Mouse (Mus musculus) stomach, postnatal 0 days (tissue): ENCODE measurements around the gene Gm43552. TPM values are rescaled to one million over a fixed set of nuclear protein-coding genes. Genes with fewer than 3 reads are reported as not detected.
"Not testable (repeated sequence)": the region's sequence is repeated elsewhere in the genome, so short reads cannot be mapped to it uniquely, and the experiment has no call there.

Experiments
- ATAC-seq: fragments of 200-750 bp; cut with Nextera tagmentation; 2 replicates; pipeline ENCODE4 v1.8.0; 2017; ENCODE audit not compliant: low FRiP score, low TSS enrichment
- DNase-seq: peaks from one replicate; pipeline ENCODE4 v3.0.0-alpha.2; 2016; ENCODE audit warnings: low spot score
- H3K27ac ChIP-seq: fragments of 300-500 bp; sonication (generic); replicated peaks from 2 replicates; pipeline ENCODE4 v1.5.1; 2014; ENCODE audit warnings: mild to moderate bottlenecking, control low read depth
- H3K27me3 ChIP-seq: fragments of 300-500 bp; sonication (generic); 2 replicates; pipeline ENCODE4 v1.6.1; 2014; ENCODE audit warnings: low read length; ENCODE audit not compliant: control insufficient read depth, insufficient read depth
- H3K36me3 ChIP-seq: fragments of 300-500 bp; sonication (generic); 2 replicates; pipeline ENCODE4 v1.6.1; 2014; ENCODE audit warnings: low read length, mixed read lengths; ENCODE audit not compliant: control insufficient read depth, insufficient read depth
- H3K4me1 ChIP-seq: fragments of 300-500 bp; sonication (generic); replicated peaks from 2 replicates; pipeline ENCODE4 v1.6.1; 2014; ENCODE audit warnings: antibody characterized with exemption; ENCODE audit not compliant: control insufficient read depth, insufficient read depth
- H3K4me2 ChIP-seq: fragments of 300-500 bp; sonication (generic); replicated peaks from 2 replicates; pipeline ENCODE4 v1.6.1; 2014; ENCODE audit warnings: low read depth, mild to moderate bottlenecking, control low read depth, moderate library complexity
- H3K4me3 ChIP-seq: fragments of 300-500 bp; sonication (generic); 2 replicates; pipeline ENCODE4 v1.5.1; 2014; ENCODE audit warnings: low read depth, low read length, control low read depth
- H3K9ac ChIP-seq: fragments of 300-500 bp; sonication (generic); 2 replicates; pipeline ENCODE4 v1.6.1; 2014; ENCODE audit warnings: mild to moderate bottlenecking, low read length, control low read depth, mixed read lengths
- H3K9me3 ChIP-seq: fragments of 300-500 bp; sonication (generic); 2 replicates; pipeline ENCODE4 v1.6.1; 2016; ENCODE audit warnings: low read length; ENCODE audit not compliant: control insufficient read depth
- CTCF ChIP-seq: IDR thresholded peaks from 2 replicates; pipeline ENCODE4 v1.5.1; 2016; ENCODE audit warnings: antibody characterized with exemption, low read depth, mild to moderate bottlenecking, moderate library complexity
- EP300 ChIP-seq: optimal IDR thresholded peaks from 2 replicates; pipeline ENCODE3; 2016; ENCODE audit warnings: antibody characterized with exemption
- whole genome bisulfite sequencing: fragments of 180-500 bp; shearing (Covaris S2); extraction: QIAGEN DNeasy Blood & Tissue Kit; methylation state at CpG from one replicate; pipeline ENCODE4 v1.1.7; 2014; 5-methylcytosine and 5-hydroxymethylcytosine counted together
- polyA plus RNA-seq: library from polyadenylated mRNA; unstranded; fragments of >200 nt; fragmentation: Nextera tagmentation; extraction: Ambion mirVana; gene quantifications from 2 replicates; pipeline ENCODE4 v1.2.1, GENCODE M21; 2015

Gm43552 gene
- polyA plus RNA-seq, 1 experiment from 2014 or later = not detected

DNA sequence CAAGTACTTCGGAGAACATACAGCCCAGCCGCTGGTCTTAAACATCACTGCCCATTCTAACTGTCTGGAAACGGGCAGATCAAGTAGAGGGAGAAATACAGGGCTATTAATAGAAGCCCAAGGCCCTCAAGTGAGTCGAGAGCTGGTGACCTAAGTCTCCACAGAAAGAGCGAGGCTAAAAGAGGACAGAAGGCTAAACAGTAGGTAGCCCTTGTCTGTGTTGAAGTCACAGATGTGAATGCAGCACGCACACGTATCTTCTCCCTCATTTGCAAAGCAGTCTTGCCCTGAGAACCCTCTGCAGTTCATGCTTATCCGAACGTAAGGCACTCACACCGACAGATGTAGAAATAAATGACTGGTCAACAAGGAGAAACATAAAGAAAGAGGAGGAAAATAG, 5.3 kb downstream of the Gm43552 start:
- no peak for ATAC-seq
- Histone ChIP-seq H3K4me2 (no peak overlapping the region), H3K27ac (no peak overlapping the region), H3K36me3 (no peaks in the 10 kb centered on the region), H3K27me3 (no peaks in the 10 kb centered on the region), H3K4me1 (peaks cover 3% of the 10 kb centered on the region; the same call in 1 of the 2 replicates), H3K4me3 (no peak overlapping the region), H3K9me3 (no peaks in the 10 kb centered on the region), H3K9ac (no peak overlapping the region)
- DNase-seq = no peak
- TF ChIP-seq EP300 (no peak), CTCF (no peak)
- 79% methylated on average over 10 of the region's 10 CpGs for WGBS

DNA sequence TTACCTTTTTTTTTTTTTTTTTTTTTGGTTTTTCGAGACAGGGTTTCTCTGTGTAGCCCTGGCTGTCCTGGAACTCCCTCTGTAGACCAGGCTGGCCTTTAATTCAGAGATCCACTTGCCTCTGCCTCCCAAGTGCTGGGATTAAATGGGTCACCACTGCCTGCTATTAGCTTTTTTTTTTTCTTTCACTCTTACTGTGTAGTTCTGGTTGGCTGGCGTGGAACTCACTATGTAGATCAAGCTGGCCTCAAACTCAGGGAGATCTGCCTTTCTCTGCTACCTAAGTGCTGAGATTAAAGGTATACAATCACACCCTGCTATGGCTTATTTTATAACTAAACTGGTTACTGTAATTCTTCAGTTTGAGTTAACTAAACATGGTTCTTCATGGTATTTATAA, 6.1 kb downstream of the Gm43552 start:
- Histone ChIP-seq H3K4me1 (peaks cover 3% of the 10 kb centered on the region; the same call in 1 of the 2 replicates), H3K4me2 (no peak overlapping the region), H3K4me3 (no peak overlapping the region), H3K9me3 (no peaks in the 10 kb centered on the region), H3K27ac (no peak overlapping the region), H3K27me3 (no peaks in the 10 kb centered on the region), H3K9ac (no peak overlapping the region), H3K36me3 (no peaks in the 10 kb centered on the region)
- no peak for ATAC-seq
- no peak for DNase-seq
- 78% methylated on average over 2 of the region's 2 CpGs for WGBS
- no peak for TF ChIP-seq CTCF
- no peak for TF ChIP-seq EP300

DNA sequence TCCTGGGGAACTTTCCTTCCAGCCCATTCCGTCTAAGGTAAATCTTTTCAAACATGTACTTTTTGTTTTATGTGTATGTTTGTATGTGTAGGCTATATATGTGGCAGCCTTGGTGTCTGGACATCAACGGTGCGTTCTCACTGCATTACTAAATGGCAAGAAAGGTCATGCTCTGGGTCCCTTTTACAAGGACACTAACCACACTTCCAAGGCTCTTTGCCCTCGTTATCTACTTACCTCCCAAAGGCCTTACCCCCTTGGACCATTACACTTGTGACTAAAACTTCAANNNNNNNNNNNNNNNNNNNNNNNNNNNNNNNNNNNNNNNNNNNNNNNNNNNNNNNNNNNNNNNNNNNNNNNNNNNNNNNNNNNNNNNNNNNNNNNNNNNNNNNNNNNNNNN, 9.6 kb downstream of the Gm43552 start:
- no peaks in the 10 kb centered on the region for H3K9me3 ChIP-seq
- no peak for TF ChIP-seq CTCF
- no peak for TF ChIP-seq EP300
- no peak overlapping the region for H3K4me2 ChIP-seq
- H3K4me1 ChIP-seq = no peaks in the 10 kb centered on the region
- H3K9ac ChIP-seq = no peak overlapping the region
- DNase-seq = no peak
- no peaks in the 10 kb centered on the region for H3K27me3 ChIP-seq
- no peak overlapping the region for H3K27ac ChIP-seq
- no peaks in the 10 kb centered on the region for H3K36me3 ChIP-seq
- WGBS = 87% methylated on average over 4 of the region's 4 CpGs
- no peak overlapping the region for H3K4me3 ChIP-seq
- no peak for ATAC-seq

DNA sequence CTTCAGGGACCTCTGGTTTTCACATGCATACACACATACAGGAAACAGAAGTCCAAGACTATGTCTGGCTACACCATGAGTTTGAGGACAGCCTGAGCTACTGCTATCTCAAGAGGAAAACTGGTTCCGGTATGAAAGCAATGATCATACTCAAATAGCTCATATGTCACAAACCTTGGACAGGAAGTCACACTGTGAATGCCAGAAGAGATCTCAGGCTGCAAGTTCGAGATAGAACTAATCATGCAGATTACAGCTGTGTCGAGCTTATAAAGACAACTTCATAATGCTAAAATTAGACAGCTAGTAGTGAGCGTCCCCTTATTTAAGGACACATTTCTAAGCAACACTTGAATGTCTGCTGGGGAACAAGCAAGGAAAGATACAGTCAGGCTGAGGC, 12.1 kb downstream of the Gm43552 start:
- H3K4me1 ChIP-seq = no peaks in the 10 kb centered on the region
- H3K9ac ChIP-seq = no peak overlapping the region
- H3K27me3 ChIP-seq = no peaks in the 10 kb centered on the region
- no peaks in the 10 kb centered on the region for H3K36me3 ChIP-seq
- H3K27ac ChIP-seq = peak overlapping the region; percentile 85
- H3K9me3 ChIP-seq = no peaks in the 10 kb centered on the region
- TF ChIP-seq EP300 (no peak), CTCF (no peak)
- H3K4me2 ChIP-seq = no peak overlapping the region
- ATAC-seq = no peak
- DNase-seq = no peak
- 42% methylated on average over 4 of the region's 4 CpGs for WGBS
- H3K4me3 ChIP-seq = no peak overlapping the region

DNA sequence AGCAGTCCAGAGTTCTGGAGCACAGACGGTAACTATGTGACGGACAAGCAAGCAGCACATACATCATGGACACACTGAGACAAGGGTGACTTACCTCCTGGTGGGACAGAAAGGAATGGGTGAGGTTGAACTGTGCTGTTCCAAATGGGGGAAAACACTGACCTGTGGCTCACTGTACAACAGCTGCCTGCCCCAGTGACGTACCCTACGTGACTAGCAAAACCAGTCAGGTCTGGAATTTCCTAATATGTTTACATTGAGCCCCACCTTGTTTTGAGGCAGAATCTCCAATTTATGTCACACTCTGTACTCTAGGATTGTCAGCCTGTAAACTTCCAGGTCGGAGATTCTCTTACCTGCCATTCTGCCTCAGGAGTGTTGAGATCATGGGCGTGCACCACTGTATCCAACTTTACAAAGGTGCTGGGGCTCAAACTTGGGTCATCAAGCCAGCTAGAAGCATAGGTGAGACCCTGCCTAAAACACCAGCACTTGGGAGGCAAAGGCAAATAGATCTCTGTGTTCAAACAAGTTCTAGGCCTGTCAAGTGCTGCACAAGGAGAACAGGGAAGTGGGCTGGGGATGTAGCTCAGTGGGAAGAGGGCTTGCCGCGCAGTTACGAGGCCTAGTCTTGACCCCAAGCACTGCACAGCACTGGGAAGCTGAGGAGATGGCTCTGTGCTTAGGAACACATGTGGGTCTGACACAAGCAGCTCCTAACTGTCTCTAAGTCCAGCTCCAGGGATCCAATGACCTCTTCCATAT, 12.8 kb downstream of the Gm43552 start:
- no peaks in the 10 kb centered on the region for H3K9me3 ChIP-seq
- ATAC-seq = peak; percentile 83
- no peak overlapping the region for H3K9ac ChIP-seq
- H3K4me1 ChIP-seq = no peaks in the 10 kb centered on the region
- DNase-seq = peak; percentile 54
- no peak overlapping the region for H3K4me3 ChIP-seq
- no peak overlapping the region for H3K4me2 ChIP-seq
- H3K27ac ChIP-seq = peak overlapping the region; percentile 85
- 67% methylated on average over 9 of the region's 9 CpGs for WGBS
- no peaks in the 10 kb centered on the region for H3K27me3 ChIP-seq
- TF ChIP-seq EP300 = peak; percentile 48
- TF ChIP-seq CTCF = no peak
- no peaks in the 10 kb centered on the region for H3K36me3 ChIP-seq

DNA sequence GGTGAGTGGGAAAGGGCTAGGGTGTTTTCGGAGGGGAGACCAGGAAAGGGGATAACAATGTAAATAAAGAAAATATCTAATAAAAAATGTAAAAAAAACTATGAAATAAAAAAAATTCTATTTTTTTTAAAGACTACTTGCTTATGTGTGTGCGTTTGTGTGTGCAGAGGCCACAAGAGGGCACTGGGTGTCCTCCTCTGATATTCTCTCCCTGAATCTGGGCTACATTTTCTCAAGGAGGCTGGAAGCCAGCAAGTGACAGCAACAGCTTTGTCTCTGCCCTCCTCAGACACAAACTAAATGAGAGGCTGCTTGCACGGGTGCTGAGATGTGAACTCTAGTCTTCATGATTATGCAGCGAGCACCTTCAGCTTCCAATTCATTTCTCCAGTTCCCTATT, 14.4 kb downstream of the Gm43552 start:
- H3K9ac ChIP-seq = no peak overlapping the region
- ATAC-seq (no peak), DNase-seq (no peak)
- H3K4me2 ChIP-seq = no peak overlapping the region
- H3K36me3 ChIP-seq = no peaks in the 10 kb centered on the region
- peak overlapping the region; percentile 5; the same call in 1 of the 2 replicates for H3K27ac ChIP-seq
- H3K9me3 ChIP-seq = no peaks in the 10 kb centered on the region
- H3K4me1 ChIP-seq = no peaks in the 10 kb centered on the region
- H3K27me3 ChIP-seq = no peaks in the 10 kb centered on the region
- WGBS = 71% methylated on average over 4 of the region's 4 CpGs
- TF ChIP-seq EP300 (no peak), CTCF (peak; percentile 65)
- no peak overlapping the region for H3K4me3 ChIP-seq

DNA sequence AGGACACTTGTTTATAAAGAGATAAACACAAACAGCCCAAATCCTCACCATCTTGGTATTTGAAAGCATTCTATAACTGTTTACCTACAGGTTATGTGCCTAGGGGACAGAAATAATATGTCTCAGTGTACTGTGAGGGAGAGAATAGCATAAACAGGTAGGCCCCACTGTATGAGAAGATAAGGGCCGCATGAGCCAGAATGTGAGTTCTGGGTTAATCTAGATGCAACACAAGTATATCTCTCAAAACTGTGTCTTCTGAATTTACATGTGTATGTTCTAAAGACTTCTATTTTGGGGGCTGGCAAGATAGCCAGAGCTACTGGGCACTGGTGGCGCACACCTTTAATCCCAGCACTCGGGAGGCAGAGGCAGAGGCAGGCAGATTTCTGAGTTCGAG, 15.9 kb downstream of the Gm43552 start:
- H3K27me3 ChIP-seq, H3K27ac ChIP-seq, H3K9ac ChIP-seq, H3K36me3 ChIP-seq, H3K4me3 ChIP-seq, DNase-seq, ATAC-seq, H3K4me2 ChIP-seq, H3K4me1 ChIP-seq, H3K9me3 ChIP-seq: not testable (repeated sequence)
- WGBS = 90% methylated on average over 4 of the region's 4 CpGs
